ENCODE assay signal across 8 mouse cellular contexts in genomic region chr2:145822013-145822782, GRCm38 (mm10).
A peak's percentile ranks its signal among the peaks of the same experiment; 100 is the strongest.
DNase-seq lines count a peak whose midpoint lies in the region; ATAC-seq and TF ChIP-seq lines count a peak whose summit lies in the region.

No protein-coding gene starts in this region.

- no peak for TF ChIP-seq CTCF in lung, embryonic 14.5 days (IDR thresholded peaks at IDR 0.05; ENCODE audit: low read depth)

- no peaks in the 10 kb centered on the region for H3K9me3 ChIP-seq in lung, embryonic 14.5 days (ENCODE audit: low read depth, low read length)
- peaks cover 4% of the 10 kb centered on the region; the same call in 1 of the 2 replicates for H3K9me3 ChIP-seq in hindbrain, embryonic 12.5 days (replicated peaks)
- peaks cover under 1% of the 10 kb centered on the region; the same call in 1 of the 2 replicates for H3K9me3 ChIP-seq in forebrain, embryonic 10.5 days

- H3K27ac ChIP-seq in lung, embryonic 14.5 days (ENCODE audit: low read depth): no peak overlapping the region
- no peak overlapping the region for H3K27ac ChIP-seq in hindbrain, embryonic 12.5 days
- H3K27ac ChIP-seq in forebrain, embryonic 10.5 days: no peak overlapping the region

- no peak overlapping the region for H3K4me3 ChIP-seq in lung, embryonic 14.5 days (ENCODE audit: low read depth, low read length)
- H3K4me3 ChIP-seq in hindbrain, embryonic 12.5 days: no peak overlapping the region
- H3K4me3 ChIP-seq in forebrain, embryonic 10.5 days: no peak overlapping the region

- peak overlapping the region; percentile 3; the same call in 1 of the 2 replicates for H3K4me2 ChIP-seq in lung, embryonic 14.5 days
- no peak overlapping the region for H3K4me2 ChIP-seq in hindbrain, embryonic 12.5 days (replicated peaks)

- H3K36me3 ChIP-seq in lung, embryonic 14.5 days (ENCODE audit: insufficient read depth): no peaks in the 10 kb centered on the region
- H3K36me3 ChIP-seq in hindbrain, embryonic 12.5 days: no peaks in the 10 kb centered on the region
- no peaks in the 10 kb centered on the region for H3K36me3 ChIP-seq in forebrain, embryonic 10.5 days (replicated peaks)

- H3K4me1 ChIP-seq in lung, embryonic 14.5 days (ENCODE audit: insufficient read depth): no peaks in the 10 kb centered on the region
- H3K4me1 ChIP-seq in hindbrain, embryonic 12.5 days: no peaks in the 10 kb centered on the region
- H3K4me1 ChIP-seq in forebrain, embryonic 10.5 days: no peaks in the 10 kb centered on the region

- WGBS in lung, embryonic 14.5 days: 62% methylated on average over 15 of the region's 15 CpGs
- WGBS in hindbrain, embryonic 12.5 days: 83% methylated on average over 15 of the region's 15 CpGs
- WGBS in forebrain, embryonic 10.5 days: 94% methylated on average over 15 of the region's 15 CpGs

- no peak for ATAC-seq in lung, embryonic 14.5 days (ENCODE audit: insufficient read depth)
- no peak for ATAC-seq in hindbrain, embryonic 12.5 days (ENCODE audit: low FRiP score)

- no peaks in the 10 kb centered on the region for H3K27me3 ChIP-seq in lung, embryonic 14.5 days (ENCODE audit: insufficient read depth, low read length)
- no peaks in the 10 kb centered on the region for H3K27me3 ChIP-seq in hindbrain, embryonic 12.5 days
- no peaks in the 10 kb centered on the region for H3K27me3 ChIP-seq in forebrain, embryonic 10.5 days (ENCODE audit: poor library complexity, severe bottlenecking)

- DNase-seq in adrenal gland, adult (ENCODE audit: inconsistent age in 2 of 2, low spot score in 1 of 2): peak; percentile 40 to 66
- DNase-seq in adrenal gland, postnatal 14 days: no peak
- DNase-seq in CD4-positive, CD25-positive, alpha-beta regulatory T cell, adult 2 months (ENCODE audit: low read depth, low spot score): peak; percentile 53
- peak; percentile 46 to 48 for DNase-seq in heart, postnatal 36 days
- DNase-seq in lung, embryonic 14.5 days: peak; percentile 44
- DNase-seq in forebrain, embryonic 10.5 days (ENCODE audit: extremely low spot score, low spot score): no peak
- no peak for DNase-seq in adrenal gland, adult 18-20 months (ENCODE audit: low spot score in 2 of 2)

- no peak overlapping the region for H3K9ac ChIP-seq in lung, embryonic 14.5 days
- H3K9ac ChIP-seq in hindbrain, embryonic 12.5 days: no peak overlapping the region

- intact Hi-C loops in heart, postnatal 36 days (cut with DNase I): no loop called here

Comparison
In these comparisons a context has a peak if more than half of its experiments do, and no peak if none do; other contexts are left out.
1. DNase-seq: peak in adrenal gland, adult (2 of 2), CD4-positive, CD25-positive, alpha-beta regulatory T cell, adult 2 months (single experiment), heart, postnatal 36 days (2 of 2) and lung, embryonic 14.5 days (single experiment); none in adrenal gland, postnatal 14 days (single experiment), forebrain, embryonic 10.5 days (single experiment) and adrenal gland, adult 18-20 months (0 of 2).